Mouse (Mus musculus) CH12.LX (cell line): ENCODE measurements around the gene Itpk1. TPM values are rescaled to one million over a fixed set of nuclear protein-coding genes. Genes with fewer than 3 reads are reported as not detected.

Source experiments
- DNase-seq: peaks from one replicate; pipeline ENCODE4 v3.0.0-alpha.2; 2013; ENCODE audit errors: extremely low read depth
- H3K27ac ChIP-seq: 2 replicates; pipeline ENCODE4 v1.5.1; 2012; ENCODE audit warnings: low read depth, mild to moderate bottlenecking, control low read depth, moderate library complexity; ENCODE audit not compliant: insufficient read depth
- H3K27me3 ChIP-seq: replicated peaks from 2 replicates; pipeline ENCODE3; 2012; ENCODE audit warnings: inconsistent platforms
- H3K36me3 ChIP-seq, 2 experiments: replicated peaks in 1 of 2; 2 replicates each; pipeline versions ENCODE3 to v1.6.1; 2012; ENCODE audit warnings: inconsistent platforms in 1 of 2, low read length in 1 of 2, mild to moderate bottlenecking in 1 of 2, mixed read lengths in 1 of 2, moderate library complexity in 1 of 2; ENCODE audit not compliant: control insufficient read depth in 1 of 2, insufficient read depth in 1 of 2
- H3K4me1 ChIP-seq, 2 experiments: 2 replicates each; pipeline ENCODE4 v1.6.1; 2012; ENCODE audit warnings: inconsistent platforms in 1 of 2, moderate library complexity in 1 of 2; ENCODE audit not compliant: insufficient read depth in 2 of 2, control insufficient read depth in 1 of 2
- H3K4me2 ChIP-seq: 2 replicates; pipeline ENCODE4 v1.6.1; 2012; ENCODE audit warnings: low read depth, mild to moderate bottlenecking, control low read depth; ENCODE audit not compliant: poor library complexity, insufficient read depth, severe bottlenecking
- H3K4me3 ChIP-seq, 3 experiments: fragments of 150-350 bp in 1 of 3; sonication (generic) in 1 of 3; replicated peaks in 1 of 3; 2 replicates each; pipeline versions ENCODE3 to v1.5.1; 2011 to 2012; ENCODE audit warnings: low read depth in 2 of 3, low read length in 2 of 3, mild to moderate bottlenecking in 2 of 3, moderate library complexity in 2 of 3, control low read depth in 1 of 3, improper control_type of control experiment in 1 of 3, inconsistent platforms in 1 of 3, mixed read lengths in 1 of 3; ENCODE audit not compliant: poor library complexity in 1 of 3
- H3K79me2 ChIP-seq: replicated peaks from 2 replicates; pipeline ENCODE4 v1.6.1; 2012; ENCODE audit warnings: mild to moderate bottlenecking, moderate library complexity; ENCODE audit not compliant: control insufficient read depth, poor library complexity, insufficient read depth, severe bottlenecking; ENCODE audit errors: extremely low read depth
- H3K9ac ChIP-seq: 2 replicates; pipeline ENCODE4 v1.6.1; 2012; ENCODE audit warnings: low read depth, mild to moderate bottlenecking, control low read depth, moderate library complexity; ENCODE audit not compliant: insufficient read depth
- H3K9me3 ChIP-seq: replicated peaks from 2 replicates; pipeline ENCODE3; 2012; ENCODE audit warnings: low read length, inconsistent platforms, mixed read lengths
- BHLHE40 ChIP-seq: IDR thresholded peaks from 2 replicates; pipeline ENCODE4 v1.6.1; 2011; ENCODE audit warnings: mild to moderate bottlenecking, low read depth, low read length, improper control_type of control experiment
- CHD1 ChIP-seq: IDR thresholded peaks from 2 replicates; pipeline ENCODE4 v1.6.1; 2012; ENCODE audit warnings: low read depth, low read length, improper control_type of control experiment, inconsistent platforms
- CHD2 ChIP-seq: IDR thresholded peaks from 2 replicates; pipeline ENCODE4 v1.6.1; 2011; ENCODE audit warnings: low read length, improper control_type of control experiment
- CTCF ChIP-seq, 2 experiments: IDR thresholded peaks in 1 of 2; conservative IDR thresholded peaks in 1 of 2; 2 replicates each; pipeline ENCODE4 v1.5.1; 2011 to 2012; ENCODE audit warnings: low read depth in 2 of 2, low read length in 2 of 2, improper control_type of control experiment in 1 of 2, inconsistent platforms in 1 of 2, mild to moderate bottlenecking in 1 of 2, moderate library complexity in 1 of 2
- E2F4 ChIP-seq: IDR thresholded peaks from 2 replicates; pipeline ENCODE4 v1.6.1; 2011; ENCODE audit warnings: low read depth, low read length, improper control_type of control experiment; ENCODE audit not compliant: insufficient replicate concordance
- HCFC1 ChIP-seq: IDR thresholded peaks from 2 replicates; pipeline ENCODE4 v1.6.1; 2012; ENCODE audit warnings: low read depth, mild to moderate bottlenecking, inconsistent platforms, low read length, improper control_type of control experiment
- IRF4 ChIP-seq: IDR thresholded peaks from 2 replicates; pipeline ENCODE4 v1.6.1; 2014; ENCODE audit warnings: low read depth, mild to moderate bottlenecking, inconsistent platforms, low read length, improper control_type of control experiment
- KAT2A ChIP-seq: IDR thresholded peaks from 2 replicates; pipeline ENCODE4 v1.6.1; 2012; ENCODE audit warnings: low read length, improper control_type of control experiment, inconsistent platforms; ENCODE audit not compliant: insufficient replicate concordance
- MAZ ChIP-seq: IDR thresholded peaks from 2 replicates; pipeline ENCODE4 v1.6.1; 2012; ENCODE audit warnings: low read depth, mild to moderate bottlenecking, inconsistent platforms, low read length, improper control_type of control experiment, moderate library complexity
- MXI1 ChIP-seq: IDR thresholded peaks from 2 replicates; pipeline ENCODE4 v1.6.1; 2011; ENCODE audit warnings: mild to moderate bottlenecking, low read depth, low read length, improper control_type of control experiment
- MYC ChIP-seq: IDR thresholded peaks from 2 replicates; pipeline ENCODE4 v1.6.1; 2011; ENCODE audit warnings: low read depth, mild to moderate bottlenecking, improper control_type of control experiment, low read length
- PAX5 ChIP-seq: IDR thresholded peaks from 2 replicates; pipeline ENCODE4 v1.6.1; 2012; ENCODE audit warnings: low read length, inconsistent platforms, mixed read lengths
- POLR2AphosphoS2 ChIP-seq: IDR thresholded peaks from 2 replicates; pipeline ENCODE4 v1.6.1; 2011; ENCODE audit warnings: low read depth, low read length, improper control_type of control experiment
- RAD21 ChIP-seq: IDR thresholded peaks from 2 replicates; pipeline ENCODE4 v1.6.1; 2011; ENCODE audit warnings: low read depth, mild to moderate bottlenecking, low read length, improper control_type of control experiment, moderate library complexity
- RCOR1 ChIP-seq: conservative IDR thresholded peaks from 2 replicates; pipeline ENCODE4 v1.6.1; 2012; ENCODE audit warnings: low read depth, mild to moderate bottlenecking, inconsistent platforms, low read length, improper control_type of control experiment
- SIN3A ChIP-seq: IDR thresholded peaks from 2 replicates; pipeline ENCODE4 v1.6.1; 2012; ENCODE audit warnings: low read length, improper control_type of control experiment, inconsistent platforms
- SMC3 ChIP-seq: IDR thresholded peaks from 2 replicates; pipeline ENCODE4 v1.6.1; 2011; ENCODE audit warnings: low read depth, low read length, improper control_type of control experiment
- TCF12 ChIP-seq: IDR thresholded peaks from 2 replicates; pipeline ENCODE4 v1.6.1; 2014; ENCODE audit warnings: low read depth, mild to moderate bottlenecking, inconsistent platforms, low read length, improper control_type of control experiment
- ZKSCAN1 ChIP-seq: IDR thresholded peaks from 2 replicates; pipeline ENCODE4 v1.6.1; 2012; ENCODE audit warnings: low read depth, inconsistent platforms, low read length, improper control_type of control experiment, borderline replicate concordance
- ZMIZ1 ChIP-seq: IDR thresholded peaks from 2 replicates; pipeline ENCODE4 v1.6.1; 2012; ENCODE audit warnings: low read depth, mild to moderate bottlenecking, inconsistent platforms, low read length, improper control_type of control experiment
- ZNF384 ChIP-seq: IDR thresholded peaks from 2 replicates; pipeline ENCODE4 v1.6.1; 2012; ENCODE audit warnings: low read depth, low read length, improper control_type of control experiment, inconsistent platforms
- dilution Hi-C: fragments of 300-500 bp; cut with MboI; formaldehyde crosslinking; loops from 2 replicates; pipeline ENCODE4 v1.14.3; 2020; ENCODE audit warnings: low sequenced_read_pairs; ENCODE audit not compliant: extremely low pct_unique_long_range_greater_than_20kb, extremely low pct_ligation_motif_present
- in situ Hi-C: fragments of 300-500 bp; cut with MboI; formaldehyde crosslinking; loops from 3 replicates; pipeline ENCODE4 v1.14.3; 2019; ENCODE audit warnings: low sequenced_read_pairs, low pct_ligation_motif_present, low pct_unique_long_range_greater_than_20kb, mixed read lengths
- polyA plus RNA-seq: library from polyadenylated mRNA; unstranded; fragments of >175 nt; gene quantifications from 2 replicates; pipeline ENCODE4 v1.2.1, GENCODE M21; 2012; ENCODE audit warnings: low read depth; ENCODE audit not compliant: insufficient read length
- total RNA-seq, 2 experiments: library from RNA; depleted of rRNA; stranded (reverse); fragments of 300-350 nt in 1 of 2; fragments of >200 nt in 1 of 2; gene quantifications; 2 replicates each; pipeline ENCODE4 v1.2.3; 2012 to 2014

The Itpk1 gene
- total and polyA plus RNA-seq, 3 experiments: 14.0 to 25.1 (median 19.2) TPM

GRCm38 (mm10) chr12:102541168-102541567 is 163.6 kb downstream of the Itpk1 start:
- no peak overlapping the region for H3K4me3 ChIP-seq
- 0 out of 4 replicates have a peak, but pooled peaks cover 0 to 2% of the 10 kb centered on the region in 2 experiments for H3K4me1 ChIP-seq
- H3K27me3 ChIP-seq: peaks cover 3% of the 10 kb centered on the region
- dilution Hi-C loops: no loop called here
- no peak overlapping the region for H3K4me2 ChIP-seq
- no peaks in the 10 kb centered on the region for H3K36me3 ChIP-seq
- H3K79me2 ChIP-seq: no peaks in the 10 kb centered on the region
- in situ Hi-C loops: no loop called here
- DNase-seq: no peak
- TF ChIP-seq POLR2AphosphoS2 (no peak), TCF12 (no peak), IRF4 (no peak), RCOR1 (no peak), ZKSCAN1 (no peak)
- TF ChIP-seq, all 38 proteins: peak for 0
- H3K27ac ChIP-seq: no peak overlapping the region
- no peak overlapping the region for H3K9ac ChIP-seq
- no peaks in the 10 kb centered on the region for H3K9me3 ChIP-seq

GRCm38 (mm10) chr12:102540278-102540677 is 164.5 kb downstream of the Itpk1 start:
- Histone ChIP-seq H3K9ac (no peak overlapping the region), H3K4me2 (no peak overlapping the region), H3K4me1 (0 out of 4 replicates have a peak, but pooled peaks cover 0 to 2% of the 10 kb centered on the region in 2 experiments), H3K79me2 (no peaks in the 10 kb centered on the region), H3K27ac (no peak overlapping the region), H3K36me3 (no peaks in the 10 kb centered on the region), H3K9me3 (peaks cover 2% of the 10 kb centered on the region), H3K27me3 (peaks cover 1% of the 10 kb centered on the region), H3K4me3 (no peak overlapping the region)
- TF ChIP-seq SIN3A (no peak), TCF12 (no peak), MAZ (no peak), ZNF384 (no peak), CHD1 (no peak), CTCF (conservative IDR thresholded peaks at IDR 0.05 in 1 of 2, IDR thresholded peaks at IDR 0.05 in 1 of 2; ENCODE audit: low read depth in 2 of 2, low read length in 2 of 2) (no peak), PAX5 (no peak), MYC (no peak)
- DNase-seq: no peak
- dilution Hi-C loops: no loop called here
- in situ Hi-C loops: no loop called here

- 0 out of 4 replicates have a peak, but pooled peaks cover 0 to 2% of the 10 kb centered on the region in 2 experiments for H3K4me1 ChIP-seq
- H3K4me2 ChIP-seq: no peak overlapping the region
- peaks cover 2% of the 10 kb centered on the region for H3K9me3 ChIP-seq
- in situ Hi-C loops: no loop called here
- no peaks in the 10 kb centered on the region for H3K79me2 ChIP-seq
- no peak for TF ChIP-seq E2F4
- TF ChIP-seq HCFC1: no peak
- no peak for TF ChIP-seq BHLHE40
- no peak for TF ChIP-seq CHD2
- TF ChIP-seq MXI1: no peak
- no peak for TF ChIP-seq MAZ
- no peak for TF ChIP-seq ZMIZ1
- no peak for TF ChIP-seq PAX5
- no peak for TF ChIP-seq SMC3
- TF ChIP-seq RAD21: no peak
- TF ChIP-seq KAT2A: no peak
- dilution Hi-C loops: no loop called here
- no peak overlapping the region for H3K27ac ChIP-seq
- no peak overlapping the region for H3K9ac ChIP-seq
- no peaks in the 10 kb centered on the region for H3K36me3 ChIP-seq
- no peaks in the 10 kb centered on the region for H3K27me3 ChIP-seq
- no peak for DNase-seq
- H3K4me3 ChIP-seq: no peak overlapping the region
Measured at GRCm38 (mm10) chr12:102535796-102536195, 168.9 kb downstream of the Itpk1 start.
